Mouse (Mus musculus): ENCODE data around the gene Pvalb. TPM values are rescaled to one million over a fixed set of nuclear protein-coding genes. Genes with fewer than 3 reads are reported as not detected.

Gene Pvalb
- total RNA-seq, 1 experiment, result not detected

DNA sequence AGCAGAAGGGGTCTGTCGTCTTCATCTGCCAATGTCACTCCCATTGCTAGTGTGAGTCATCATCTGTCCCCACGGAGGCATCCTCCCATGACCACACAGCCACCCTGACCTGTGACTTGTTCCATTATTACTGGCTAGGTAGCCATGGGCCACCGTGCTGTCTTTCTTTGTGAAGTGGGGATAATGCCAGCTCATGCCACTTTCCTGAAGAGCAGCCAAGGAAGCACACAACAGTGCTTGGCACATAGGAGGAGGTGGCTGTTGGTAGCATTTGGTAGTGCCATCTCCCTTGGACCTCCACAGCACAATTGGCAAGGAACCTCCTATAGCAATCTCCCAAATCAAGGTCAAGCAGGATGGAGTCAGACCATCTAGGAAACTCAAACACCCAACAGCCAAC lies 11.9 kb downstream of the Pvalb start:
- in situ Hi-C loops (cut with MboI; ENCODE audit: low sequenced_read_pairs in 2 of 2, unreplicated experiment in 2 of 2), result no loop called here

DNA sequence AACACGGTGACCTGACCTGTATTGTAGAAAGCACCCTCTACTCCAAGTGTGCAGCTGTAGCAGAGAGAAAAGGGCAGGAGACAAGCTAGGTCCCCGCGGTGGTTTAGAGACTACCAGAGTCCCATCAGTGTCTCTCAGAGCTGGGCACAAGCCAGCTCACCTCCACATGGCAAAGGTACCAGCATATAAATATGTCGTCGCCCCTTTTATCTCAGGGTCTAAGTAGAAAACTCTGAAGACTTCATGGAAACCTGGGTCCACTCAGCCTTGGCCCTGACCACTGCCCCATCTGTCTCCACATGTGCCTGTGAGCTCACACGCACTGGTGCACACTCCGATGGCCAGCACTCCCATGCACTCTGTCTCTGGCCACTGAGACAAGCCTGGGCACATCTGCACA lies 16.6 kb downstream of the Pvalb start:
- H3K9me3 ChIP-seq (ENCODE audit: control insufficient read depth, insufficient read depth, low read depth, low read length), result no peaks in the 10 kb centered on the region
- no peak overlapping the region for H3K4me3 ChIP-seq (ENCODE audit: insufficient read depth in 1 of 2, low read depth in 1 of 2, low read length in 2 of 2, poor library complexity in 1 of 2, severe bottlenecking in 1 of 2)
- no peak overlapping the region for H3K27ac ChIP-seq (ENCODE audit: insufficient read depth, low read depth, low read length, poor library complexity, severe bottlenecking)
- no peaks in the 10 kb centered on the region for H3K36me3 ChIP-seq (ENCODE audit: control insufficient read depth, insufficient read depth, low read length, poor library complexity, severe bottlenecking)
- no peak overlapping the region for H3K9ac ChIP-seq (ENCODE audit: insufficient read depth, low read depth, low read length, poor library complexity, severe bottlenecking)
- in situ Hi-C loops (cut with MboI; ENCODE audit: low sequenced_read_pairs in 2 of 2, unreplicated experiment in 2 of 2), result no loop called here
- no peak for TF ChIP-seq MAFK (IDR thresholded peaks at IDR 0.05; ENCODE audit: insufficient read depth, low read depth, low read length)
- TF ChIP-seq CHD2 (IDR thresholded peaks at IDR 0.05; ENCODE audit: low read depth, low read length), result no peak
- TF ChIP-seq ZC3H11A (IDR thresholded peaks at IDR 0.05; ENCODE audit: borderline replicate concordance, low read depth, low read length), result no peak
- no peak for TF ChIP-seq HCFC1 (IDR thresholded peaks at IDR 0.05; ENCODE audit: borderline replicate concordance, insufficient read depth, low read length)
- TF ChIP-seq ZNF384 (IDR thresholded peaks at IDR 0.05; ENCODE audit: low read depth, low read length), result no peak
- peaks cover 0 to 4% of the 10 kb centered on the region in 2 experiments; a peak in 1 of 4 replicates for H3K4me1 ChIP-seq (ENCODE audit: control insufficient read depth in 2 of 2, insufficient read depth in 2 of 2, low read length in 2 of 2, poor library complexity in 1 of 2)
- no peak for DNase-seq (ENCODE audit: low read depth, low spot score)

More for the DNA sequence above, 11.9 kb downstream of the Pvalb start:
- no peaks in the 10 kb centered on the region for H3K36me3 ChIP-seq (ENCODE audit: control insufficient read depth, insufficient read depth, low read length, poor library complexity, severe bottlenecking)
- no peak overlapping the region for H3K9ac ChIP-seq (ENCODE audit: insufficient read depth, low read depth, low read length, poor library complexity, severe bottlenecking)
- no peak overlapping the region for H3K4me3 ChIP-seq (ENCODE audit: insufficient read depth in 1 of 2, low read depth in 1 of 2, low read length in 2 of 2, poor library complexity in 1 of 2, severe bottlenecking in 1 of 2)
- no peak for DNase-seq (ENCODE audit: low read depth, low spot score)
- TF ChIP-seq CHD2 (IDR thresholded peaks at IDR 0.05; ENCODE audit: low read depth, low read length), result no peak
- TF ChIP-seq HCFC1 (IDR thresholded peaks at IDR 0.05; ENCODE audit: borderline replicate concordance, insufficient read depth, low read length), result no peak
- TF ChIP-seq MAFK (IDR thresholded peaks at IDR 0.05; ENCODE audit: insufficient read depth, low read depth, low read length), result no peak
- TF ChIP-seq ZC3H11A (IDR thresholded peaks at IDR 0.05; ENCODE audit: borderline replicate concordance, low read depth, low read length), result no peak
- no peak for TF ChIP-seq ZNF384 (IDR thresholded peaks at IDR 0.05; ENCODE audit: low read depth, low read length)
- H3K27ac ChIP-seq (ENCODE audit: insufficient read depth, low read depth, low read length, poor library complexity, severe bottlenecking), result no peak overlapping the region
- H3K4me1 ChIP-seq (ENCODE audit: control insufficient read depth in 2 of 2, insufficient read depth in 2 of 2, low read length in 2 of 2, poor library complexity in 1 of 2), result peaks cover 0 to 4% of the 10 kb centered on the region in 2 experiments; a peak in 1 of 4 replicates
- no peaks in the 10 kb centered on the region for H3K9me3 ChIP-seq (ENCODE audit: control insufficient read depth, insufficient read depth, low read depth, low read length)

DNA sequence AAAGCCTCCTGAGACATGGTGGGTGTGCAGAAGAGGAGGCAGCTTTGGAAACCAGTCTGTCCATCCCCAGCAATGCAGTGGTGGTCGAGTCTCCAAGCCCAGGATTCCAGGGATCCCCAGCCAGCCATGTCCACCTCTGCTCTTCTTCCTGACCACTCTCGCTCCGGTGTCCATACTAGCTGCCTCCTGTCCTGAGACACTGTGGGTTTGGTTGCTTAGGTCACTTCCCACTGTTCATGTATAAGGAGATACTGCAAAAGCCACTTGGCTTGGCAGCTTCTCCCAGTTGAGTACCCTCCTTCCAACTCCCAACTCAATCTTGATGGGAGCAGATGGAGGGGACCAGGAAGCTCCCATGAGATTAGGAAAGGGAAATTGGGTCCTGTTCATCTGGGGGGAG lies 17.7 kb downstream of the Pvalb start:
- Histone ChIP-seq H3K4me3 (ENCODE audit: insufficient read depth in 1 of 2, low read depth in 1 of 2, low read length in 2 of 2, poor library complexity in 1 of 2, severe bottlenecking in 1 of 2) (no peak overlapping the region), H3K9me3 (ENCODE audit: control insufficient read depth, insufficient read depth, low read depth, low read length) (no peaks in the 10 kb centered on the region), H3K27ac (ENCODE audit: insufficient read depth, low read depth, low read length, poor library complexity, severe bottlenecking) (no peak overlapping the region), H3K36me3 (ENCODE audit: control insufficient read depth, insufficient read depth, low read length, poor library complexity, severe bottlenecking) (no peaks in the 10 kb centered on the region), H3K4me1 (ENCODE audit: control insufficient read depth in 2 of 2, insufficient read depth in 2 of 2, low read length in 2 of 2, poor library complexity in 1 of 2) (peaks cover 0 to 4% of the 10 kb centered on the region in 2 experiments; a peak in 1 of 4 replicates), H3K9ac (ENCODE audit: insufficient read depth, low read depth, low read length, poor library complexity, severe bottlenecking) (no peak overlapping the region)
- in situ Hi-C loops (cut with MboI; ENCODE audit: low sequenced_read_pairs in 2 of 2, unreplicated experiment in 2 of 2), result no loop called here
- TF ChIP-seq CHD2 (IDR thresholded peaks at IDR 0.05; ENCODE audit: low read depth, low read length) (no peak), ZNF384 (IDR thresholded peaks at IDR 0.05; ENCODE audit: low read depth, low read length) (no peak)
- DNase-seq (ENCODE audit: low read depth, low spot score), result no peak

DNA sequence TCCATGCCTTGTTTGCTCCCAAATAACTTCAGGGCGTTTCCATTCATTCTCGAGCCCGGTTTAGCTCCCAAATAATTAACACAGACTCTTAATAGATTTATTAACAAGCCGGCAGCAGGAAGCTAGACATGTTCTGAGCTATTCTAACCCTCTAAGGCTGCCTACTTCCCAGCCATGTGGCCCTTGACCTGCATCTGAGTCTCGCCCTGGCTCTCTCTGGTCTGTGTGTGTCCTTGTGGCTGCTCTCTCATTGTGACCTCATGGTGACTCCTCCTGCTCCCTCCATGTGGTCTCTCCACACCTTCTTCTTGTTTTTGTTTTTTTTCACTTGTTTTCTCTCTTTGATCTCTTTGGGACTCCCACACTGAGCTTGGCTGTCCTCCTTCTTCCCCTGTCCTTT lies 19.3 kb downstream of the Pvalb start:
- in situ Hi-C loops (cut with MboI; ENCODE audit: low sequenced_read_pairs in 2 of 2, unreplicated experiment in 2 of 2), result no loop called here
- TF ChIP-seq ZNF384 (IDR thresholded peaks at IDR 0.05; ENCODE audit: low read depth, low read length), result no peak
- no peak for TF ChIP-seq CHD2 (IDR thresholded peaks at IDR 0.05; ENCODE audit: low read depth, low read length)
- no peak for TF ChIP-seq MAFK (IDR thresholded peaks at IDR 0.05; ENCODE audit: insufficient read depth, low read depth, low read length)
- no peak for TF ChIP-seq ZC3H11A (IDR thresholded peaks at IDR 0.05; ENCODE audit: borderline replicate concordance, low read depth, low read length)
- no peak for TF ChIP-seq HCFC1 (IDR thresholded peaks at IDR 0.05; ENCODE audit: borderline replicate concordance, insufficient read depth, low read length)
- no peaks in the 10 kb centered on the region for H3K9me3 ChIP-seq (ENCODE audit: control insufficient read depth, insufficient read depth, low read depth, low read length)

DNA sequence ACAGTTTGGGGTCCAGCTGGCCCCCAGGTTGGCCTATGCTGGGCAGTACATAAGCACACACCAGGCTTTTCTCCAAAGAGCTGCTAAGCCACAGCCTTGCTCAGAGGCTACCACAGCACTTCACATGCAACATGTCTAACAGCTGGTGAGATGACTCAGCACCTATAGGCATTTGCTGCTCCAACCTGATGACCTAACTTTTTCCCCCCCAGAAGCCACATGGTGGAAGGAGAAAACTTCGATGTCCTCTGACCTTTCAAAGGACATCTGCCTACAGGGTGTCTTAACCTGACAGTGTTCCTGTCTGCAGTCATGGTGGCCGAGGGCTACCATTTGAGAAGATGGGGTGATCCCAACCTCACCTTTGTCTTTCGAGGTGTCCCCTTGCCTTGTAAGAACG lies 20.6 kb downstream of the Pvalb start:
- Histone ChIP-seq H3K36me3 (ENCODE audit: control insufficient read depth, insufficient read depth, low read length, poor library complexity, severe bottlenecking) (no peaks in the 10 kb centered on the region), H3K27ac (ENCODE audit: insufficient read depth, low read depth, low read length, poor library complexity, severe bottlenecking) (no peak overlapping the region), H3K4me3 (ENCODE audit: insufficient read depth in 1 of 2, low read depth in 1 of 2, low read length in 2 of 2, poor library complexity in 1 of 2, severe bottlenecking in 1 of 2) (no peak overlapping the region), H3K9me3 (ENCODE audit: control insufficient read depth, insufficient read depth, low read depth, low read length) (no peaks in the 10 kb centered on the region), H3K9ac (ENCODE audit: insufficient read depth, low read depth, low read length, poor library complexity, severe bottlenecking) (no peak overlapping the region), H3K4me1 (ENCODE audit: control insufficient read depth in 2 of 2, insufficient read depth in 2 of 2, low read length in 2 of 2, poor library complexity in 1 of 2) (peaks cover 0 to 4% of the 10 kb centered on the region in 2 experiments; a peak in 1 of 4 replicates)
- in situ Hi-C loops (cut with MboI; ENCODE audit: low sequenced_read_pairs in 2 of 2, unreplicated experiment in 2 of 2), result no loop called here
- TF ChIP-seq ZNF384 (IDR thresholded peaks at IDR 0.05; ENCODE audit: low read depth, low read length) (no peak), CHD2 (IDR thresholded peaks at IDR 0.05; ENCODE audit: low read depth, low read length) (no peak), ZC3H11A (IDR thresholded peaks at IDR 0.05; ENCODE audit: borderline replicate concordance, low read depth, low read length) (no peak), MAFK (IDR thresholded peaks at IDR 0.05; ENCODE audit: insufficient read depth, low read depth, low read length) (no peak), HCFC1 (IDR thresholded peaks at IDR 0.05; ENCODE audit: borderline replicate concordance, insufficient read depth, low read length) (no peak)
- DNase-seq (ENCODE audit: low read depth, low spot score), result no peak

More for the DNA sequence above, 19.3 kb downstream of the Pvalb start:
- H3K9ac ChIP-seq (ENCODE audit: insufficient read depth, low read depth, low read length, poor library complexity, severe bottlenecking), result no peak overlapping the region
- no peak overlapping the region for H3K27ac ChIP-seq (ENCODE audit: insufficient read depth, low read depth, low read length, poor library complexity, severe bottlenecking)
- H3K36me3 ChIP-seq (ENCODE audit: control insufficient read depth, insufficient read depth, low read length, poor library complexity, severe bottlenecking), result no peaks in the 10 kb centered on the region
- DNase-seq (ENCODE audit: low read depth, low spot score), result no peak
- no peak overlapping the region for H3K4me3 ChIP-seq (ENCODE audit: insufficient read depth in 1 of 2, low read depth in 1 of 2, low read length in 2 of 2, poor library complexity in 1 of 2, severe bottlenecking in 1 of 2)
- peaks cover 0 to 4% of the 10 kb centered on the region in 2 experiments; a peak in 1 of 4 replicates for H3K4me1 ChIP-seq (ENCODE audit: control insufficient read depth in 2 of 2, insufficient read depth in 2 of 2, low read length in 2 of 2, poor library complexity in 1 of 2)

Measured in ES-E14 (cell line).